Mouse (Mus musculus): ENCODE data around the gene Fam53b.

Gene Fam53b

DNA sequence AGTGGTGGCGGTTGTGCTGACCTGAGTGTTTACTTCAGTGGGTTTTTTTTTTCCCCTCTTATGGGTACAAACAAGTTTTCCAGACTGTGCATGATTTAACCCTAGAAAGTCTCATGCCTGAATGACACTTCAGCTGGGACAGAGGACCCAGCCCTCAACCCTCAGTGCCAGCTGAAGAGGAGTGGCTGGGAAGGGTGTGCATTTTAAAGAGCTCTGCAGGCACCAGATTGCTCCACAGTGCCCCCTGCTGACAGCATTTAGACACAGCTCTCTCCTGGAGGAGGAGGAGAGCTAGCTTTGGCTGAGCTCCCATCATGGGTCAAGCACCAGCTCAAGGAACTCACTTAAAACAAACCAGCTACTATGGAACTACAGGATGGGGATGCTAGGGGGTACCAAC is 2.8 kb downstream of the Fam53b start:
- DNase-seq (ENCODE audit: low spot score), result peak; percentile 92

DNA sequence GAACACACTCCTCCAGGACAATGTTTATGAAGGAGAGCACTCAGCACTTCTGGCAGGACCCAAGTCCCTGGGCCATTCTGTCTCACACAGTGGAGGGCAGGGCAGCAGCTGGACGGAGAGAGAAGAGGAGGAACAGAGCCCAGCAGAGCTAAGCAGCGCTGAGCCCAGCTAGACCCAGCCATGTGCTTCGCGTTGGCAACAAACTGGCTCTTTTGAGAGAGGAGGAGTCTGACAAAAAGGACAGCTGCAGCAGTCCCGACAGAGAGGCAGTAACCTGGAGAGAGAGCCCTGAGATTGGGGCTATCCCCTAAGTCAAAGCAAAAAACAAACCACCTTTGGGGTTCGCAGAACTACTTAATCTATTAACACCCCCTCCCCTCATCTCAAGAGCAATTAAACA is 3.3 kb downstream of the Fam53b start:
- DNase-seq (ENCODE audit: low spot score), result peak; percentile 38

GRCm38 (mm10) chr7:132809721-132810120 is 4.0 kb downstream of the Fam53b start:
- no peak for DNase-seq (ENCODE audit: low spot score)

DNA sequence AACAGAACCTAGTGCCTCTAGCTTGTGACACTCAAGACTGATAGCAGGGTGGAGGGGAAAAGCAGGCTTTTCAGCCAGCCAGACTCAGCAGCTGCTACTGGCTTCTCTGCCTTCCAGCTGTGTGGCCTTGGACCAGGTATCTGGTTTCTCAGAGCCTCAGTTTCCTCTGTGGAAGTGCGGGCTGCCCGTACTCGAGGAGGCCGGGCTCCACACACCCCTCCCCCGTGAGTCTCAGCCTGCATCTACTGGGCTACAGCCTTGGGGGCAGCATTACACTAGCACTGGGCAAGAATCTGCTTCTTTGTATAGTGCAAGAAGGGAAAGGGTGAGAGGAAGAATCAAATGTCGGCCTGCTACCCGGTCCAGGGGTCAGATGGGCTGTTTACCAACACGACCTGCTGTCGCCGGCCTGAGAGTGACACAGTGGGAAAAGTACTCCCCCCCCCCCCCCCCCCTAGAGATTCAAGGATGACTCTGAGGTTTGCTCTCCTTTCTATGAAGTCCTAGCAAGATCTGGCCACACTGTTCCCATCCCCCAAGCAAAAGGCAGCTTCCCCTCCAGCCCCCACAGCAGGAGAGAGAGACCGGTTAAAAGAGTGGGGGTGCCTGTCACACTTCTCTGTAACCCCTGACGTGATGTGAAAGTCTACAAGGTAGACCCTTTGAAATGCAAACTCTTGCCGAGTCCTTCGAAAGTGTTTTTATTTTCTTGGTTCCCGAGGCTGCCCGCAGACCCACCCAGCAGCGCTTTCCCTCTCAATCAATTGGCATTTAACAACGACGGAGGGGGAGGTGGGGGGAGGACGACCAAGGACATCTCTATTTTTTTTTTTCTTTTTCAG is 4.6 kb downstream of the Fam53b start:
- no peak for DNase-seq (ENCODE audit: low spot score)

DNA sequence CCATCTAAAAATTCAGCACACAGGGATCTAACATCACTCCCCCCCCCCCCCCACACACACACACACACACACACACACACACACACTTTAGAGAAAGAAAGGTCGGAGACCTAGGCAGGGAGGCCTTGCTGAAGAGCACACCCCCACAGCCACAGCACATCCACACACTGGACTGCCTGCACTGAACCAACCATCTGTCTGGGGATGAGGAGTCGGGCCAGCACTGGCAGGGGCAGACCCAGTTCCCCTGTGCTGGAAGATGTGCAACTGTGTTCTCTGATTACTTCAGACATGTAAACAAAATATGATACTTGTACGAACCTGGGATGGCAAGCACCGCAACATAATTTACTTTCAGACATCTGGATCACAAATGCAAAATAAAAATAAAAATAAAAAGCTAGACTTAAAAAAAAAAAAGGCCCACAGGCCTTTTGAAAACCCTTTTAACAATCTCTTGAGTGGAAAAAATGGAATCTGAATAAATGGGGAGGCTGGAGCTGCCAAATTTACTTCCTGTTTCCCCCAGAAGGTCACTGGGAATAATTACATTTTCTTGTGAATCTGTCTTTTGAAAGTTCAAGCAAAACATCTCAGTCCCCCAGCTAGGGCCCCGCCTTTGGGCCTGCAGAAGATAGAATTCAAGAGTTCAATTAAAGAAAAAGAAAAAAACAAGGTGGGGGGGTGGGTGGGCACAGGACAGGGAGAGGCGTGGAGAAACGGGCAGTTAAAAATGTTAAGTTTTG is 5.5 kb downstream of the Fam53b start:
- no peak for DNase-seq (ENCODE audit: low spot score)

- DNase-seq (ENCODE audit: low spot score), result peak; percentile 67
These were observed 6.5 kb downstream of the Fam53b start for GRCm38 (mm10) chr7:132806926-132807857.

DNA sequence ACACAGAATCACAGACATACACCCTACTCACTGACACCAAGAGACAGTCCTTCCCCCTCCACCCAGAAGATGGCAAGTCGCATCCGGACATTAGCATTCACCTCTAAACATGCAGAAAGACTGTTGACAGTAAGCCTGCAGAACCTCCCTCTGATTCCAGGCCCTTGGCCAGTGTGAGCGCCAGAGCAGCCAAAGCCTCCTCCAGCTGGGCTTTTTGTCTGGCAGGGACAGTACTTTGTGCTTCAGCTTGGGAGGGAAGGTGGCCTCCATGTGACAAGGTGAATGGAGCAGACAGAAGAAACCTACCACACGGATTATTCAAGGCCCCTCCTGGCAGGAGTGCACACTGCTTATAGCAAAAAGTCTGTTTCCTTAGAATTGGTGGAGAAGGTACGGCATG is 7.4 kb downstream of the Fam53b start:
- DNase-seq (ENCODE audit: low spot score), result peak; percentile 52

- no peak for DNase-seq (ENCODE audit: low spot score)
These were observed 8.7 kb downstream of the Fam53b start for GRCm38 (mm10) chr7:132804951-132805350.

DNA sequence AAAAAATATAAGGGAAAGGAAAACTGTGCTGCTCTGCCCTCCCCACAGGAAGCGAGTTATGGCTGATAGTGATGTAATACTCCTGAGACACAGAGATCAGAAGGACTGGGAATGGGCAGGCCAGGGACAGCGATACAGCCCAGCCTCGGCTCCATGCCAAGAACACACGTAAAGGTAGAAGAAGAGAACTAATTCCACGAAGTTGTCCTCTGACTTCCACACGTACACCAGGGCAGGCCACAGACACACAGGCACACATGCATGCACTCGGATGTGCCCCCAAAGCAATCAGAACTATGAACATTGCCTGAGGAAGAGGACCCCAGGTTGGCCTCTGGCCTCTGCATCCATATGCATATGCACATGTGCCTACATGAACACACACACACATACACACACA is 9.2 kb downstream of the Fam53b start:
- DNase-seq (ENCODE audit: low spot score), result no peak

GRCm38 (mm10) chr7:132803962-132804361 is 9.7 kb downstream of the Fam53b start:
- DNase-seq (ENCODE audit: low spot score), result no peak

- no peak for DNase-seq (ENCODE audit: low spot score)
These were observed 10.3 kb downstream of the Fam53b start for GRCm38 (mm10) chr7:132803336-132803735.

GRCm38 (mm10) chr7:132802691-132803090 is 11.0 kb downstream of the Fam53b start:
- DNase-seq (ENCODE audit: low spot score), result no peak

DNA sequence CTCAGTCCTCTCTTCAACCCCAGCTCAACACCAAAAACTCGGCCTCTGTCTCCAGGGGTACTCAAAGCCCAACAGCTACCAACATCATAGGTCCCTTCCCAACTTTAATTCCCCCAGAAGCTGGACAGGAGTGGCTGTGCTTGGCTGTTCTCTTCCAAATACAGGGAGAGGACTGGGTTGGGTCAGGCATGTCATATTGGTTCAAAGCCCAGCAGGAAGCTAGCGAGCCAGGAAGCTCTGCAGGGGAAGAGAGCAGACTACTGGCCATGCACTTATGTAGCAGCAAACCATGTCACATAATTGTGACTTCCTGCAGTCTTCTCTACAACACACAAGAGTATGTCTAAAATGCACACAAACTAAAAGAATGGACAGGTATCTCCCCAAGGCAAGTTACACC is 11.6 kb downstream of the Fam53b start:
- no peak for DNase-seq (ENCODE audit: low spot score)

- DNase-seq (ENCODE audit: low spot score), result no peak
These were observed 12.2 kb downstream of the Fam53b start for GRCm38 (mm10) chr7:132801509-132801908.

- no peak for DNase-seq (ENCODE audit: low spot score)
These were observed 12.8 kb downstream of the Fam53b start for GRCm38 (mm10) chr7:132800868-132801267.

GRCm38 (mm10) chr7:132799119-132800016 is 14.3 kb downstream of the Fam53b start:
- no peak for DNase-seq (ENCODE audit: low spot score)

GRCm38 (mm10) chr7:132795141-132795540 is 18.5 kb downstream of the Fam53b start:
- DNase-seq (ENCODE audit: low spot score), result no peak

DNA sequence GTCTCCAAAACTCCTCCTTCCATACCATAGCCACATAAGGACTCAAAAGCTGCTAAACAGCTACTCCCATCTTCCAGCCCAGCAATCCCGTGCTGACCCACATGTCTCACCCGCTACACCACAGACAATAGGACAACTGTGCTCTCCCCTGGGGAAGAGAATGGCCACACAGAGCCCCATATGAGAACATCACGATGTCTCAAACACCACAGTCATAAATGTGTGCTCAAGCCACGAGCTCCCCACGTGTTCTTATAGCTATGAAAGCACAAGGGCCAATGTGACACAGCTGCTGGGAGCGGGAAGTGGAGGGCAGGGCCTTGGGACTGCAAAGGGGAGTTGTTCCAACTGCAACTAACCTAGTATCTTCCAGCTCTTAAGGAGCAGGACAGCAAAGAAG is 20.2 kb downstream of the Fam53b start:
- no peak for DNase-seq (ENCODE audit: low spot score)

DNA sequence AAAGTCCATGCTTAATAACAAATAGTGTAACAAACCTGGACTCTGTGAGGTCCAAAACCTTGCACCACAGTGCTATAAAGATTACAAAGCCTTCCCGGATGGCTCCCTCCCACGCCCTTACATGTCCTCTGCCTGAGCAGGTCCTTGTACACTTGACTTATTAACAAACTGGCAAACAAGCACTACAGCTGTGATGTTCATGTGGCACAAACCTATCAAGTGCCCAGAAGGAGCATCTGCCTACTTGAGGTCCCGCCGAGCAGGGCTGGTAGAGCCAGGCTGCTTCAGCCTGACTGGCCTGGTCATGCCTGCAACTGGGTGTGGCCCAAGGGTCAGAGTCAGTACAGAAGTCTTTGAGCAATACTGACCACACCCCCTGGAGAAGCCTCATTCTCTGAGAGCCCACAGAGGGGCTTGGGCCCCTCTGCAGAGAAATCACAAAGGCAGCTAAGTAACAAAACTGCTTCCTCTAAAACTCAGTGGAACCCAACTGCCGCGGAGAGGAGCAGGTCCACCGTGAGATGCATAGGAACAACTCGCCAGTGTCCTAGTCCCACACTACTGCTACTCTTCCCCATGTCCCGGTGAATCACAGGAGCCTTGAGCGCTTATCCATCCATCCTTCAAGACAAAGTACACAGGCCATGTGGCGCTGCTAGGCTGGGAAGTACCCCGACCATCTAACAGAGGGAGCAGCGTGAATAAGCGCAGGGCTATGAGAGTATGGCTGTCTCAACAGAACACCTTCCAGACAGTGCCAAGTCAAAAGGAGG is 23.1 kb downstream of the Fam53b start:
- DNase-seq (ENCODE audit: low spot score), result peak; percentile 52

- DNase-seq (ENCODE audit: low spot score), result no peak
These were observed 24.9 kb downstream of the Fam53b start for GRCm38 (mm10) chr7:132788826-132789225.

Data from urinary bladder, postnatal 14 days (tissue).